Mouse (Mus musculus) 3T3-L1 (cell line): ENCODE results near the gene Cdk18.

Source experiments
- DNase-seq: peaks from one replicate; pipeline ENCODE4 v3.0.0-alpha.2; 2015; ENCODE audit warnings: low read depth, low spot score

The Cdk18 gene

DNA sequence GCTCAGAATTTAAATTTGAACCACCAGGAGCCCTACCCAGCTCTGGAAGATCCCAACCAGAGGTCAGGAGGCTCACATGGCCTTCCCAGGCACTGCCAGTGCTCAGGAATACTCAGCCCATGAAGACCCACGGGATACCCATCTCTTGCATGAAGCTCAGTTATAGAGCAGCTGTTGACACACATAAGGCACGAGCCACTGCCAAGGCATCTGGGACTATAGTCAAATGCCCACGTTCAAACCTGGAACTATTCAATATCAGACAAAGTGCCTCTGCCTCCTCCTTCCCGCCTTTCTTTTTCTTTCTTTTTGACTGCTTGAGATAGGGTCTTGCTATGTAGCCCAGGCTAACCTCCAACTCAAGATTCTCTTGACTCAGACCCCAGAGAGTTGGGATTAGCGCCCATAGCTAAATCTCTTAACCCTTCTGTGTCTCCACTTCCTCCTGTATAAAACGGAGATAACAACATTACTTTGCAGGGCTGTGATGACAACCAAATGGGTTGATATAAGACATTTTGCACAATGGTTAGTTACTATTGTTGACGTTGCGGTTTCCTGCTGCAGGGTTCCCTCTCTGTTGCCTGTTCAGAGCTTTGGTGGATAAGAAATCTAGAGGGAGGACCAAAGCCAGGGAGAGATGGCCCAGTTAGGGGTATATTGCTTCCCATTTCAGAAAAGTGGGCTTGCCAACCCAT is 73.9 kb downstream of the Cdk18 start:
- no peak for DNase-seq

DNA sequence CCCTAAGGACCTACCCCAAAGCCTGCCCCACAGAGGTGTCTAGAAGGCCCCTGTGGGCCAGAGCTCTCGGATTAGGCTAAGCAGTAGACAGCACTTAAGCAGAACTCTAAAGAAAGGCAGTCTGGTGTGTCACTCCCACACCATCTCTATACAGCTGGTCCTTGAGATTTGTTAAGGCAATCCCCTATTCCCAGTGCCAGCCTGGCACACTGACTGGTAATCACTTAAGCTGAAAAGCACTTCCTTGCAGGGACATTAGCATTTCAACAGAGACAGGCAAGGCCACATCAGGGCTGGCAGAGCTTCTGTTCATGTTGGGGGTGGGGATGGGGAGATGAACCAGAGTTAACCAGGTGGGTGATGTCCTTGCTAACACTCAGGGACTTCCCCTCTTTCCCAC is 74.5 kb downstream of the Cdk18 start:
- DNase-seq: no peak

DNA sequence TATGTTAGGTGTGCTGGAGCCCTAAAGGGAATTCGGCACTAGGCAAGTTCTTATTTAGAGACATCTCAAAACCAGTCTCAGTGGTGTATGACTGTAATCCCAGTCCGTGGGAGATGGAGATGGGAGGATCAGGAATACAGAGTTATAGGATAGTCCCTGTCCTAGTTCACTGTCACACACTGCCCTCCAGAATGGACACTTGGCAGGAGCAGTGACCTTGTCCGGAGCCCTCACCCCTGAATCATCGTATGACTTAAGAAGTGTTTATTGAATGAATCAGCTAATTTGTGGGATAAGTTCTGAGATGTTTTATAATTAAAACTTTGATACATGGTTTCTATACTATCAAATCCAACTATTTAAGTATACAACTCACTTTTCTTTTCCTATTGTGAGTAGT is 76.4 kb downstream of the Cdk18 start:
- DNase-seq: no peak
